Mouse (Mus musculus) kidney, embryonic 16.5 days (tissue): ENCODE measurements around the gene Pafah1b3. TPM values are rescaled to one million over a fixed set of nuclear protein-coding genes. Genes with fewer than 3 reads are reported as not detected.
A peak's percentile ranks its signal among the peaks of the same experiment; 100 is the strongest.

ENCODE experiments used
- ATAC-seq: fragments of 200-750 bp; cut with Nextera tagmentation; 2 replicates; pipeline ENCODE4 v1.8.0; 2017; ENCODE audit warnings: moderate TSS enrichment; ENCODE audit not compliant: low FRiP score, low TSS enrichment
- H3K27ac ChIP-seq: fragments of 300-500 bp; sonication (generic); 2 replicates; pipeline ENCODE4 v1.5.1; 2014; ENCODE audit warnings: low read length
- H3K27me3 ChIP-seq: fragments of 300-500 bp; sonication (generic); 2 replicates; pipeline ENCODE4 v1.6.1; 2014; ENCODE audit warnings: low read length, control low read depth, mixed read lengths; ENCODE audit not compliant: insufficient read depth
- H3K36me3 ChIP-seq: fragments of 300-500 bp; sonication (generic); 2 replicates; pipeline ENCODE4 v1.6.1; 2014; ENCODE audit warnings: low read length, control low read depth, mixed read lengths; ENCODE audit not compliant: insufficient read depth
- H3K4me1 ChIP-seq: fragments of 300-500 bp; sonication (generic); 2 replicates; pipeline ENCODE4 v1.6.1; 2014; ENCODE audit warnings: low read length, control low read depth, mixed read lengths; ENCODE audit not compliant: insufficient read depth
- H3K4me2 ChIP-seq: fragments of 300-500 bp; sonication (generic); replicated peaks from 2 replicates; pipeline ENCODE4 v1.6.1; 2014; ENCODE audit warnings: low read depth, low read length
- H3K4me3 ChIP-seq: fragments of 300-500 bp; sonication (generic); 2 replicates; pipeline ENCODE4 v1.5.1; 2014; ENCODE audit warnings: mild to moderate bottlenecking, low read length
- H3K9ac ChIP-seq: fragments of 300-500 bp; sonication (generic); replicated peaks from 2 replicates; pipeline ENCODE4 v1.6.1; 2014; ENCODE audit warnings: low read length
- H3K9me3 ChIP-seq: fragments of 300-500 bp; sonication (generic); 2 replicates; pipeline ENCODE4 v1.6.1; 2016; ENCODE audit warnings: low read length, control low read depth
- WGBS: fragments of 180-500 bp; shearing (Covaris S2); extraction: QIAGEN DNeasy Blood & Tissue Kit; methylation state at CpG from one replicate; pipeline ENCODE4 v1.1.7; 2014; 5-methylcytosine and 5-hydroxymethylcytosine counted together
- polyA plus RNA-seq: library from polyadenylated mRNA; unstranded; fragments of >200 nt; fragmentation: Nextera tagmentation; extraction: Ambion mirVana; gene quantifications from 2 replicates; pipeline ENCODE4 v1.2.1, GENCODE M21; 2015

The Pafah1b3 gene
- polyA plus RNA-seq, 1 experiment from 2014 or later = 199 TPM

DNA sequence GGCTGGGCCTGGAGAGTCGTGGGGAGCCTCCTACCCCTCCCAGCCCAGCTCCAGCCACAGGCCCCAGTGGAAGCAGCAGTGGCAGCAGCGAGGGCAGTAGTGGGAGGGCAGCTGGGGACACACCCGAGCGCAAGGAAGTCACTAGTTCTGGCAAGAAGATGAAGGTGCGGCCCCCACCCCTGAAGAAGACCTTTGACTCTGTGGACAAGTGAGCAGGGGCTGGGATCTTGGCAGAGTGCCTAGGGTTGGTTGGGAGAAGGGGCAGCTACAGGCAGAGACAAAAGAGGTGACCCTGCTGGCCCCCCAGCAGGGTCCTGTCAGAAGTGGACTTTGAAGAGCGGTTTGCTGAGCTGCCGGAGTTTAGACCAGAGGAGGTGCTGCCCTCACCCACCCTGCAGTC is 5.7 kb downstream of the Pafah1b3 start:
- H3K4me3 ChIP-seq = no peak overlapping the region
- peaks cover 81% of the 10 kb centered on the region for H3K36me3 ChIP-seq
- H3K9me3 ChIP-seq = peaks cover 7% of the 10 kb centered on the region; the same call in 1 of the 2 replicates
- ATAC-seq = no peak
- H3K4me1 ChIP-seq = no peaks in the 10 kb centered on the region
- H3K27me3 ChIP-seq = no peaks in the 10 kb centered on the region
- H3K4me2 ChIP-seq = no peak overlapping the region
- H3K27ac ChIP-seq = peak overlapping the region; percentile 13; the same call in 1 of the 2 replicates
- no peak overlapping the region for H3K9ac ChIP-seq
- WGBS = 56% methylated on average over 7 of the region's 7 CpGs

DNA sequence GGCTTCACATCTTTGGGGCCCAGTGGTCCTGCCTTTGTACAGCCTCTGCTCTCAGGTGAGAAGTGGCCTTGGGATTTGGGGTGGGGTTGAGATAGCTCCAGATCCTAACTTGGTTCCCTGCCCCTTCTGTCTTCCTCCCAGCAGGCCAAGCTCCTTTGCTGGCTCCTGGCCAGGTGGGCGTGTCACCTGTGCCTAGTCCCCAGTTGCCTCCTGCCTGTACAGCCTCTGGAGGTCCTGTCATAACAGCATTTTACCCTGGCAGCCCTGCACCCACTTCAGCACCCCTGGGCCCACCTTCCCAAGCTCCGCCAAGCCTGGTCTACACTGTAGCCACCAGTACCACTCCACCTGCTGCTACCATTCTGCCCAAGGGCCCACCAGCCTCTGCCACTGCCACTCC is 6.9 kb downstream of the Pafah1b3 start:
- H3K9me3 ChIP-seq = peaks cover 7% of the 10 kb centered on the region; the same call in 1 of the 2 replicates
- H3K27me3 ChIP-seq = no peaks in the 10 kb centered on the region
- no peaks in the 10 kb centered on the region for H3K4me1 ChIP-seq
- peaks cover 89% of the 10 kb centered on the region for H3K36me3 ChIP-seq
- no peak overlapping the region for H3K9ac ChIP-seq
- WGBS = 84% methylated on average over 2 of the region's 2 CpGs
- H3K4me3 ChIP-seq = no peak overlapping the region
- peak; percentile 9; the same call in 1 of the 2 replicates for ATAC-seq
- no peak overlapping the region for H3K27ac ChIP-seq
- H3K4me2 ChIP-seq = no peak overlapping the region

DNA sequence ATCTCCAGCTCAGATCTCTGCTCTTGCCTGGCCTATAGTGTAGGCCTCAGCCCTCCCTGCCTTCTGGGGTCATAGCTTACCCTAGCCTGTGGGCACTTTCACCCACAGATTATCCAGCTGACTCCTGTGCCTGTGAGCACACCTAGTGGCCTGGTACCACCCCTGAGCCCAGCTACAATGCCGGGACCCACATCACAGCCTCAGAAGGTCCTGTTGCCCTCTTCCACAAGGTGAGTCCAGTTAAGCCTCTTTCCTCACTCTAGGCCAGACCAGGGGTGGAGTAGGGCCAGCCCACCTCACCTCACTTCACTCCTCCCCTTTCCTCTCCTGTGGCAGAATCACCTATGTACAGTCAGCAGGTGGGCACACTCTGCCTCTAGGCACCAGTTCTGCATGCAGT is 7.3 kb downstream of the Pafah1b3 start:
- peaks cover 7% of the 10 kb centered on the region; the same call in 1 of the 2 replicates for H3K9me3 ChIP-seq
- H3K9ac ChIP-seq = no peak overlapping the region
- H3K36me3 ChIP-seq = peaks cover 94% of the 10 kb centered on the region
- ATAC-seq = 0 out of 2 replicates have a peak, but pooled peaks have one; percentile 5
- H3K4me2 ChIP-seq = no peak overlapping the region
- H3K4me3 ChIP-seq = no peak overlapping the region
- no peaks in the 10 kb centered on the region for H3K27me3 ChIP-seq
- H3K4me1 ChIP-seq = no peaks in the 10 kb centered on the region
- H3K27ac ChIP-seq = no peak overlapping the region
- WGBS = 100% methylated on average over 1 of the region's 1 CpGs

DNA sequence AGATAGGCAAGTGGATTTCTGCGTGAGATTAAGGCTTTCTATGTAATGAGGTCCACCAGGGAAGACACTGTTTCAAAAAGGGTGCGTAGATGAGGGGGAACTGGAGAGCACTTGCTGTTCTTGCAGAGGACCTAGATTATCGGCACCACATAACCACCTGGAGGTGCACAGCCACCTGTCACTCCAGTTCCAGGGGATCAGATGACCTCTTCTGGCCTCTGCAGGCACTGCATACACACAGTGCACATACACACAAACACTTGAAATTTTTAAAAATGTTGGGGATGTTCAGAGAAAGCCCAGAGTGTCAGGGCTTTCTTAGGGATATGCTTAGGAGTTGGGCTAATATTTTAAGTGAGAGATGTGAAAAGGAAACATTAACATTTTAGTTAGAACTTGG is 7.9 kb downstream of the Pafah1b3 start:
- peaks cover 7% of the 10 kb centered on the region; the same call in 1 of the 2 replicates for H3K9me3 ChIP-seq
- H3K4me2 ChIP-seq = no peak overlapping the region
- ATAC-seq = no peak
- no peak overlapping the region for H3K27ac ChIP-seq
- H3K36me3 ChIP-seq = peaks cover 95% of the 10 kb centered on the region
- H3K9ac ChIP-seq = no peak overlapping the region
- H3K4me3 ChIP-seq = no peak overlapping the region
- H3K4me1 ChIP-seq = peaks cover 1% of the 10 kb centered on the region; the same call in 1 of the 2 replicates
- WGBS = 99% methylated on average over 3 of the region's 3 CpGs
- H3K27me3 ChIP-seq = no peaks in the 10 kb centered on the region

DNA sequence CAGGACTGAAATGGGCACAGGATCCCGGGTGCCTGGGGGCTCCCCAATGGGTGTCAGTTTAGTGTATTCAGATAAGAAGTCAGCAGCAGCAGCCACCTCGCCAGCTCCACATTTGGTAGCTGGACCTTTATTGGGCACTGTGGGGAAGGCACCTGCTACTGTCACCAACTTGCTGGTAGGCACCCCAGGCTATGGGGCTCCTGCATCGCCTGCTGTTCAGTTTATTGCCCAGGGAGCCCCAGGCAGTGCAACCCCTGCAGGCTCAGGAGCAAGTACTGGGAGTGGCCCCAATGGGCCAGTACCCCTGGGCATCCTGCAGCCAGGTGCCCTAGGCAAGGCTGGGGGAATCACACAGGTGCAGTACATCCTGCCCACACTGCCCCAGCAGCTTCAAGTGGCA is 9.1 kb downstream of the Pafah1b3 start:
- H3K27me3 ChIP-seq = no peaks in the 10 kb centered on the region
- H3K9ac ChIP-seq = no peak overlapping the region
- H3K36me3 ChIP-seq = peaks cover 87% of the 10 kb centered on the region
- peaks cover 13% of the 10 kb centered on the region for H3K4me1 ChIP-seq
- H3K4me3 ChIP-seq = no peak overlapping the region
- ATAC-seq = no peak
- no peak overlapping the region for H3K4me2 ChIP-seq
- H3K9me3 ChIP-seq = peaks cover 7% of the 10 kb centered on the region; the same call in 1 of the 2 replicates
- 87% methylated on average over 3 of the region's 3 CpGs for WGBS
- no peak overlapping the region for H3K27ac ChIP-seq

DNA sequence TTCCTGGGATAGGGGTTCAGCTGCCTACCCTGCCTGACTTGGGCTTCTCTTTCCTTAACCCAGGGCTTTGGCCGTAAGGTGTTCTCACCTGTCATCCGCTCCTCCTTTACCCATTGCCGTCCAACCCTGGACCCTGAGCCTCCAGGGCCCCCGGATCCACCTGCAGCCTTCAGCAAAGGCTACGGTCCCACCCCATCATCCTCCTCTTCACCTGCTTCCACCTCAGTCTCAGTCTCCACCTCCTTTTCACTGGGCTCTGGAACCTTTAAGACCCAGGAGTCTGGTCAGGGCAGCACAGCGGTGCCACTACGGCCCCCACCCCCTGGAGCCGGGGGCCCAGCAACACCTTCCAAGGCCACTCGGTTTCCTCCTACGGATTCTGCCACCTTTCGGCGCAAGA is 9.8 kb downstream of the Pafah1b3 start:
- ATAC-seq = no peak
- Histone ChIP-seq H3K4me2 (no peak overlapping the region), H3K9me3 (peaks cover 7% of the 10 kb centered on the region; the same call in 1 of the 2 replicates), H3K36me3 (peaks cover 80% of the 10 kb centered on the region), H3K4me1 (peaks cover 21% of the 10 kb centered on the region), H3K9ac (no peak overlapping the region), H3K27me3 (no peaks in the 10 kb centered on the region), H3K4me3 (no peak overlapping the region), H3K27ac (no peak overlapping the region)
- WGBS = 84% methylated on average over 12 of the region's 12 CpGs

DNA sequence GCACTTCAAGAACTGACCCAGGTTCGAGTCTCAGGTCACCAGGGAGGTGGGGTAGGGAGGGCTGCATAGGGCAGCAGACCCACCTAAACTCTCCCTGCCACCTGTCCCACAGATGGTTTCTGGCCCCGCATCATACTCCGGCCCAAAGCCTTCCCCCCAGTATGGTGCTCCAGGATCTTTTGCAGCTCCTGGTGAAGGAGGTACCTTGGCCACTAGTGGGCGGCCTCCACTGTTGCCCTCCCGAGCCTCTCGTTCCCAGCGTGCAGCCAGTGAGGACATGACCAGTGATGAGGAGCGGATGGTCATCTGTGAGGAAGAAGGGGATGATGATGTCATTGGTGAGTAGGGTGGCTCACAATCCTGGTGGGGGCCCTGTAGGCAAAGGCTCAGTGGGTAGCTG is 10.8 kb downstream of the Pafah1b3 start:
- H3K27me3 ChIP-seq = no peaks in the 10 kb centered on the region
- peaks cover 23% of the 10 kb centered on the region for H3K4me1 ChIP-seq
- H3K4me3 ChIP-seq = no peak overlapping the region
- ATAC-seq = no peak
- H3K27ac ChIP-seq = no peak overlapping the region
- no peak overlapping the region for H3K4me2 ChIP-seq
- 70% methylated on average over 8 of the region's 8 CpGs for WGBS
- H3K9ac ChIP-seq = no peak overlapping the region
- peaks cover 7% of the 10 kb centered on the region; the same call in 1 of the 2 replicates for H3K9me3 ChIP-seq
- H3K36me3 ChIP-seq = peaks cover 72% of the 10 kb centered on the region

DNA sequence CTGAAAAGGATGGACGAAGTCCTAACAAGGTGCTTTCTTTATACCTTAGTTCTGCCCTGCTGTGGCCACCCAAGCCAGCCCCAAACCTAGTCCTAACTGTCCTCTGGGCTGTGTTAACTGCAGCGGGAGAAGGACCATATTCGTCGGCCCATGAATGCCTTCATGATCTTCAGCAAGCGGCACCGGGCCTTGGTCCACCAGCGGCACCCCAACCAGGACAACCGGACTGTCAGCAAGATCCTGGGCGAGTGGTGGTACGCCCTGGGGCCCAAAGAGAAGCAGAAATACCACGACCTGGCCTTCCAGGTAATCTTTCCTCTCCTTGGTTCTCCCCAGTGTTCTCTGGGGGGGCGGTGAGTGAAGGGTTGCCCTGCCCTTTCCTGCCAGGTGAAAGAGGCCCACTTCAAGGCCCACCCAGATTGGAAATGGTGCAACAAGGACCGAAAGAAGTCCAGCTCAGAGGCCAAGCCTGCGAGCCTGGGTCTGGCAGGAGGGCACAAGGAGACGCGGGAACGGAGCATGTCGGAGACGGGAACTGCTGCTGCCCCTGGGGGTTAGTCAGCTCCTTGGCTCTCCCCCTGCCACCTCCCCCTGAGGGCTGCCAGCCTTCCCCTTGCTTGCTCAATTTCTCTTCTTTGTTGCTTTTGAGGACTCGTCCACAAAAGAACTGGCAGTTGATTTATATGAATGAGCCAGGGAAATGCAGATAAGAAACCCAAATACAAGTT is 12.1 kb downstream of the Pafah1b3 start:
- 89% methylated on average over 20 of the region's 20 CpGs for WGBS
- no peak for ATAC-seq
- Histone ChIP-seq H3K27ac (no peak overlapping the region), H3K4me3 (no peak overlapping the region), H3K4me2 (no peak overlapping the region), H3K4me1 (peaks cover 33% of the 10 kb centered on the region), H3K9ac (no peak overlapping the region), H3K9me3 (peaks cover 7% of the 10 kb centered on the region; the same call in 1 of the 2 replicates), H3K27me3 (no peaks in the 10 kb centered on the region), H3K36me3 (peaks cover 59% of the 10 kb centered on the region)

DNA sequence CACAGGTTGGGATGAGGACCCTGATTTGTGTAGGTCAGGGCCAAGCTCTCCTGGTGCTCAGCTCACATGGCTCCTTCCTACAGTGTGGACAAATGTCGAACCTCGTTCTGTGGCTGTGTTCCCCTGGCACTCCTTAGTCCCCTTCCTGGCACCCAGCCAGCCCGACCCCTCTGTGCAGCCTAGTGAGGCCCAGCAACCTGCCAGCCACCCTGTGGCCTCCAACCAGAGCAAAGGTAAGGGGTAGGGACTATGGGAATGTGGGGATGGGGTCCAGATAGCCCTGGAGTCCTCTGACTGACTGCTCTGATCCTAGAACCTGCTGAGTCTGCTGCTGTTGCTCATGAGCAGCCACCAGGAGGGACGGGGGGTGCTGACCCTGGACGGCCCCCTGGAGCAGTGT is 13.0 kb downstream of the Pafah1b3 start:
- Histone ChIP-seq H3K4me1 (peaks cover 42% of the 10 kb centered on the region), H3K4me3 (no peak overlapping the region), H3K4me2 (peak overlapping the region; percentile 79), H3K27me3 (no peaks in the 10 kb centered on the region), H3K36me3 (peaks cover 50% of the 10 kb centered on the region), H3K27ac (no peak overlapping the region), H3K9me3 (peaks cover 4% of the 10 kb centered on the region; the same call in 1 of the 2 replicates), H3K9ac (0 out of 2 replicates have a peak overlapping the region, but pooled peaks have one; percentile 5)
- ATAC-seq = no peak
- WGBS = 65% methylated on average over 5 of the region's 5 CpGs

DNA sequence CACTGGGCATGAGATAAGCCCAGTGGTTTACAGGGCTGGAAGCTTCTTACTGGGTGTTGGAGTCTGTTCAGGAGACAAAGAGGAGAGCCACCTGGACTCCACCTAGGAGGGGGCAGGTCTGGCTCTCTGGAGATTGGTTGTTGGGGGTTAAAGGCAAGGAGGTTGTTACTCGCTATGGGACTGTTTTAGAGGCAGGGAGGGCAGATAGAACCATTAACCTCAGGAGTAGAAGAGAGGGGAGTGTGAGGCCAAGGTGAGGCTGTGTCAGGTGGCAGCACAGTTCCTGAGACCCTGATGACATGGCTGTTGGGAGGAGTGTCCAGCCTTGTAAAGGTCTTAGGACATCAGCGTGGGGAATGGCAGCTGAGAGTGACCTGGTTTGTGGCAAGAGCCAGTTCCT is 13.6 kb downstream of the Pafah1b3 start:
- peak overlapping the region; percentile 82 for H3K9ac ChIP-seq
- H3K4me3 ChIP-seq = peak overlapping the region; percentile 78
- H3K36me3 ChIP-seq = peaks cover 44% of the 10 kb centered on the region
- 59% methylated on average over 2 of the region's 2 CpGs for WGBS
- peak overlapping the region; percentile 79 for H3K4me2 ChIP-seq
- peak overlapping the region; percentile 97 for H3K27ac ChIP-seq
- H3K4me1 ChIP-seq = peaks cover 48% of the 10 kb centered on the region
- no peak for ATAC-seq
- no peaks in the 10 kb centered on the region for H3K27me3 ChIP-seq
- H3K9me3 ChIP-seq = no peaks in the 10 kb centered on the region
